Mouse (Mus musculus): ENCODE measurements around the gene Acox1. TPM values are rescaled to one million over a fixed set of nuclear protein-coding genes. Genes with fewer than 3 reads are reported as not detected.

Acox1 gene
- 27.4 and 31.7 TPM in 2 replicates for total RNA-seq (2017)

DNA sequence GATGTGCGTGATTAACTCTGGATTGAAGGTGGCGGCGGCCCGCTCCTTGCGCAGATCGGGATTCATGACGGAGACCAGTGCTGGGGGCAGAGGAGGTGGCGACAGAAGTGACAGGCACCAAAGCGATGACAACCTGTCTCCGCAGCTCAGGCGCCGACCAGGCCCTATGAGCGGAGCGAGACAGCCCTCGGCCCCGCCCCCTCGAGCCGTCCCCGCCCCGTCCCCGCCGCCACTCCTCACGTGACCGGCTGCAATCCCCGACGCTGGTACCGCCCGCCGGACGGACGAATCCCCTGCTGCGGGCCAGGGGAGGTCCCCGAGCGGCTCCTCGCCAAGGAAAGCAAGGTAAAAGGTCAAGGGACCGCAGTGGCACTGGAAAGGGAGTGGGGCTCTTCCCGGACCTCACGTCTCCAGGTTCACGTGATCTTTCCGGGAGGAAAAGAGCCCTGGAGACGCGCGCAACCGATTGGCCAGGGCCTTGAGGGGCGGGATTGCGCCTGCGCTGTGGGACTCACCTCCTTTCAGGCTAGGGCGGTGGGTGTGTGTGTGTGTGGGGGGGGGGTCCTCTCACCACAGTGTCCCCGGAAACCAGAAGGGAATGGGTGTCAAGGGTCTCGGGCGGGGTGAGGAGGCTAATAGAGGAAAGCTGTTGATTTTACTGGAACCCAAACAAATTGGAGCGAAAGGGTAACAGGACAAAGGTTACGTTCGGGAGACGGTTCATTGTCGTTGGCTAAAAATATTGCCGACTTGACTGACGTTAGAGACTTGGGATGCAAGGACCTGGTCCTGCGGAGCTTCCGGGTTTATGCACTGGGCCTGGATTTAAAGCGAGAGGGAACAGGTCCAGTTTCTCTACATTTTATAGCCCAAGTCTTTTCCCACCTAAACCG is at the start of gene Acox1, which contains the start of gene Ten1:
TSS of gene Acox1 (minus strand) at position 407 of the 893 bp plus-strand sequence.
TSS of gene Ten1 (plus strand) at position 217 of the 893 bp plus-strand sequence.
- peak; percentile 91 for ATAC-seq (ENCODE audit: extremely low read depth, insufficient number of reproducible peaks, low FRiP score, poor library complexity, severe bottlenecking)

- ATAC-seq (ENCODE audit: extremely low read depth, insufficient number of reproducible peaks, low FRiP score, poor library complexity, severe bottlenecking): no peak
Observed at GRCm38 (mm10) chr11:116247502-116248222, 48.8 kb upstream of the Acox1 start.

GRCm38 (mm10) chr11:116245616-116246015 is 46.8 kb upstream of the Acox1 start:
- no peak for ATAC-seq (ENCODE audit: extremely low read depth, insufficient number of reproducible peaks, low FRiP score, poor library complexity, severe bottlenecking)

GRCm38 (mm10) chr11:116244580-116244979 is 45.7 kb upstream of the Acox1 start:
- no peak for ATAC-seq (ENCODE audit: extremely low read depth, insufficient number of reproducible peaks, low FRiP score, poor library complexity, severe bottlenecking)

DNA sequence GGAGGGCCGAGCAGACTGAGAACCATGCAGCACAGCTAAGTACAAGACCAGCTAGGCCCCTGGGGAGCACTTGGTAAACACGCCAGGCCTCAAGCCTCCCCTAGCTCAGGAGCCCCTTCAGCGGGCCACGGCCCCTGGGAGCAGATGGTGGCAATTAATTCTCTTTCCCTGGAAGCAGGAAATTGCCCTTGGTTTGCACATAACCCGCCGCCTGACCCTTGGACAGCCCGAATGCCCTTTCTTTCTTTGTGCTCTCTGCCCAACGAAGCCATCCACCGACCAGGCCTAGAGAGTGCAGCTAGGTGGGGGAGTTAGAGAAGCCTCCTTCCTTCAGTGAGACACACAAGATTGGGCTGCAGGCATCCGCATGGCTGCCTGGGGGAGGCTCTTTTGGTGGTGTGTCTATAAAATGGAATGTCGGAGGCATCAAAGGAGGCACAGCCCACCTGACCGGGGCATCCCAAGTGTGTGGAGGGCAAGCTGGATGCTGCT is 42.9 kb upstream of the Acox1 start:
- ATAC-seq (ENCODE audit: extremely low read depth, insufficient number of reproducible peaks, low FRiP score, poor library complexity, severe bottlenecking): no peak

GRCm38 (mm10) chr11:116239797-116240196 is 41.0 kb upstream of the Acox1 start:
- no peak for ATAC-seq (ENCODE audit: extremely low read depth, insufficient number of reproducible peaks, low FRiP score, poor library complexity, severe bottlenecking)

- no peak for ATAC-seq (ENCODE audit: extremely low read depth, insufficient number of reproducible peaks, low FRiP score, poor library complexity, severe bottlenecking)
Observed at GRCm38 (mm10) chr11:116237742-116238395, 39.0 kb upstream of the Acox1 start, which contains the start of gene Evpl. Gene Evpl, minus strand, starts transcription at chr11:116238077.

DNA sequence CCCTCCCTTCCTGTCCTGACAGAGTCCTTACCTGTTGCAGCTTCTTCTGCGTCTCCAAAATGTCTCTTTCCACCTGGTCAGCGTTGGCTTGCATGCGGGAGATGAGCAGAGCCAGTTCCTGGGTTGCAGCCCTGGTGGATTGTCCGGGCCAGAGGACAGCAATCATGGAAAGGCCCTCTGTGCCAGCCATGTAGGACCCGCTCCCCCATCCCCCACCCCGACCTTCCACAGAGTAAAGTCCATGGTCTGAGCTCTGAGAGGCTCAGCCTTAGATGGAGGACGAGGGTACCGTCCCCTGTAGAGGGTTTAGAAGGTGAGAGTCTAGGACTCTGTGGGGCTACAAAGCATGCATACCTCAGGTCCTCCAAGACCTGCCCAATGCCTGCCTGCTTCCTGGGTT is 36.1 kb upstream of the Acox1 start:
- ATAC-seq (ENCODE audit: extremely low read depth, insufficient number of reproducible peaks, low FRiP score, poor library complexity, severe bottlenecking): no peak

DNA sequence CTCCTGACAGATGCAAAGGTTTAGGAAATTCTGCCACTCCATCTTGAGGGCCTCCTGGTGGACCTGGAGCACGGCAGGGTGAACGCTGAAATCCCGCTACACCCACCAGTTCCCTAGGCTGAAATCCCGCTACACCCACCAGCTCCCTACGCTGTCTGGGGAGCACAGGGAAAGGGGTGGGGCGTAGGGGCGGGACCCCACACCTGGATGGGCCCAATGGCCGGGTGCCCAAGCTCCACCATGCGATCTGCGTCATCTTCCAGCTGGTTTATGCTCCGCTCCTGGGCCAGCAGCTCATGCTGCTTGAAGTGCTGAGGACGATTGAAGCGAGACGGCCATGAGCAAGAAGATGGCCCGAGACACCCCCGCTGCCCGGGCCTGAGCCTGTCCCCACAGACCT is 33.6 kb upstream of the Acox1 start:
- no peak for ATAC-seq (ENCODE audit: extremely low read depth, insufficient number of reproducible peaks, low FRiP score, poor library complexity, severe bottlenecking)

GRCm38 (mm10) chr11:116228699-116229098 is 29.9 kb upstream of the Acox1 start:
- ATAC-seq (ENCODE audit: extremely low read depth, insufficient number of reproducible peaks, low FRiP score, poor library complexity, severe bottlenecking): no peak

DNA sequence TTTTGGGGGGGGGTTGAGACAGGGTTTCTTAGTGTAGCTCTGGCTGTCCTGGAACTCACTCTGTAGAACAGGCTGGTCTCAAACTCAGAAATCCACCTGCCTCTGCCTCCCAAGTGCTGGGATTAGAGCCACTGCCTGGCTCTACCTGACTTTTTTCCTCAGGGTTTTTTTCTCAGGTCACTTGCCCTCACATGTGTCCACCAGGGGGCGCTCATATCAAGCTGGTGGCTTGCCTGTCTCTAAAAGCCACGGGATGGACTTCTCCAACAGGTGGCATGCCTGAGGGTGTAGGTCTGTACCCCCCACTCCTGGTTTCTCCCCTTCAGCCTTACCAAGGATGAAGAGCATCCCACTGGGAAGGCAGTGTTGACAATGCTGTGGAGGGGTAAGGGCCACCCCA is 27.6 kb upstream of the Acox1 start:
- peak; percentile 34; the same call in 1 of the 2 replicates for ATAC-seq (ENCODE audit: extremely low read depth, insufficient number of reproducible peaks, low FRiP score, poor library complexity, severe bottlenecking)

DNA sequence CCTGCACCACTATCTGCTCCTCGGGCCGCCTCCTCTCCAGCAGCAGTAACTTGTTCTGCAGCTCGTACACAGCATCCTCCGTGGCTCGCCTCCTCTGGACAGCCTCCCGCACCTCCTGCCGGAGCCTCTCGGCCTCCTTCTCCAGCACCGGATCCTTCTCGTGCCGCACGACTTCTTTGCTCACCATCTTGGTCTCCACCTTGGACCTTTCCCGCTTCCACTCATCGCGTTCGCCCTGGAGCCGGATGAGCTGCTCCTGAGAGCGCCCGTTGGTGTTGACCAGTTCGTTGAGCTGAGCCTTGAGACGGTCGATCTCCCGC is 23.9 kb upstream of the Acox1 start:
- ATAC-seq (ENCODE audit: extremely low read depth, insufficient number of reproducible peaks, low FRiP score, poor library complexity, severe bottlenecking): no peak

- ATAC-seq (ENCODE audit: extremely low read depth, insufficient number of reproducible peaks, low FRiP score, poor library complexity, severe bottlenecking): no peak
Observed at GRCm38 (mm10) chr11:116221931-116222739, 23.3 kb upstream of the Acox1 start.

GRCm38 (mm10) chr11:116219885-116220284 is 21.0 kb upstream of the Acox1 start:
- ATAC-seq (ENCODE audit: extremely low read depth, insufficient number of reproducible peaks, low FRiP score, poor library complexity, severe bottlenecking): no peak

DNA sequence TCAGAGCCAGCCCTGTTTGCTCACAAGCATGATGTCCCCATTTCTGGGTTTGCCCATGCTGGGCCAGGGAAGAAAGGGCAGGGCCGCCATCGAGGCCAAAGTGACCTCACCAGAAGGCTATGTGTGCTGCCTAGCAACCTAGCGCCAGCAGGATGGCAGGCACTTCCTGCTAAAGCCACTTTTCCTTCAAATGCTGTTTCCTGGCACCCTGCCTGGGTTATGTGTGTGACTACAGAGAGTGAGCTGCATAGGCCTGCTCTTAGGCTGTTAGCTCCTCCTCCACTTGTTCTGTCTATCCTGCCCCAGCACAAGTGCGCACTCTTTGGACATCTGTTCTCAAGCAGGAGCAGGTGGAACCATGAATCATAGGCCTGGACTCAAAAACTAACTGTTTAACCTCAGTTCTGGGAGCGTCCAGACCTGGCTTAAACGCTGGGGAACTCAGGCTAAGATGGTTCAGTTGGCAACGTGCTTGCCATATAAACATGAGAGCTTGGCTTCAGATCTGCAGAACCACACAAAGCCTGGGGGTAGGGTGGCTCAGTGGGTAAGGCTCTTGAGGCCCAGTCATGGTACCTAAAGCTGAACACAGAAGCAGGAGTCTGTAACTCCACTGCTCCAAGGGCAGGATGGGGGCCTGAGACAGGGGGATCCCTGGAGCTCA is 20.0 kb upstream of the Acox1 start:
- no peak for ATAC-seq (ENCODE audit: extremely low read depth, insufficient number of reproducible peaks, low FRiP score, poor library complexity, severe bottlenecking)

DNA sequence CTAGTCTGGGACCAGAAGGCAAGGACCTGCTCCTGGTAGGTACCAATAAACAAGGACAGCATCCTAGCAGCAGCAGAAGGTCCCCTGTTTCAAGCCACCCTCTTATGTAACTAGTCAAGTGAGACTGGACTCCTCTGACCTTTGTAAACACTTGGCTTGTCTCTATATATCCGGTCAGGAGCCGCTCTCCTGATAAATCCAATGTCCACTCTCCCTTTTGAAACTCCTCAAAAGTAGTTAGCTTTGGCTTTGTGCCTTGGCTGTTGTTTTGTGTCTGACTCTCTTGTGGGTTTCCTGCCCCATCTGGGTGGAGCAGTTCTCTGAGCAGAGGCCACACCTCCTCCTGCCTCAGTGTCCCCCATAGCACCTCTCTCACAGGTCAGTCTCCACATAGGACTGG is 19.4 kb upstream of the Acox1 start:
- no peak for ATAC-seq (ENCODE audit: extremely low read depth, insufficient number of reproducible peaks, low FRiP score, poor library complexity, severe bottlenecking)

GRCm38 (mm10) chr11:116216549-116216948 is 17.7 kb upstream of the Acox1 start:
- ATAC-seq (ENCODE audit: extremely low read depth, insufficient number of reproducible peaks, low FRiP score, poor library complexity, severe bottlenecking): no peak

DNA sequence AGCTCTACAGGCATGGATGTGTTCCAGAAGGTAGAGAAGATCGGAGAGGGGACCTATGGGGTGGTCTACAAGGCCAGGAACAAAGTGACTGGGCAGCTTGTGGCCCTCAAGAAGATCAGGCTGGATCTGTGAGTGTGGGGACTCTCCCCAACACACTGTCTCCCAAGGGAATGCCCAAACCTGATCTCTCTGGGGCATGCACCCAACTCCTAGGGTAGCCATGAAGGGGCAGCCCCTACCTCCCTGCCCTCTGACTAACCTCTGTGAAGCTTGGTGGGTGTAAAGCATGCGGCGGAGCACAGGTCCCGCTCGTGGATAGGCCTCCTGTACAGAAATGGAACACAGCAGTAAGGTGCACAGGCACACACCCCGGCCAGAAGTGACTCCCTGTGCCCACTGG is 17.1 kb upstream of the Acox1 start:
- no peak for ATAC-seq (ENCODE audit: extremely low read depth, insufficient number of reproducible peaks, low FRiP score, poor library complexity, severe bottlenecking)

Measured in neutrophil, adult 5-6 weeks (primary cell).